Mouse (Mus musculus) E14TG2a.4 (cell line): Measurements from ENCODE around the gene Rbbp6.

Experiments used
- CTCF ChIP-seq: conservative IDR thresholded peaks from 2 replicates; pipeline ENCODE4 v1.5.1; 2014; ENCODE audit warnings: low read length
- NANOG ChIP-seq: IDR thresholded peaks from 2 replicates; pipeline ENCODE4 v1.6.1; 2014; ENCODE audit warnings: borderline replicate concordance, low read length, mixed read lengths

DNA sequence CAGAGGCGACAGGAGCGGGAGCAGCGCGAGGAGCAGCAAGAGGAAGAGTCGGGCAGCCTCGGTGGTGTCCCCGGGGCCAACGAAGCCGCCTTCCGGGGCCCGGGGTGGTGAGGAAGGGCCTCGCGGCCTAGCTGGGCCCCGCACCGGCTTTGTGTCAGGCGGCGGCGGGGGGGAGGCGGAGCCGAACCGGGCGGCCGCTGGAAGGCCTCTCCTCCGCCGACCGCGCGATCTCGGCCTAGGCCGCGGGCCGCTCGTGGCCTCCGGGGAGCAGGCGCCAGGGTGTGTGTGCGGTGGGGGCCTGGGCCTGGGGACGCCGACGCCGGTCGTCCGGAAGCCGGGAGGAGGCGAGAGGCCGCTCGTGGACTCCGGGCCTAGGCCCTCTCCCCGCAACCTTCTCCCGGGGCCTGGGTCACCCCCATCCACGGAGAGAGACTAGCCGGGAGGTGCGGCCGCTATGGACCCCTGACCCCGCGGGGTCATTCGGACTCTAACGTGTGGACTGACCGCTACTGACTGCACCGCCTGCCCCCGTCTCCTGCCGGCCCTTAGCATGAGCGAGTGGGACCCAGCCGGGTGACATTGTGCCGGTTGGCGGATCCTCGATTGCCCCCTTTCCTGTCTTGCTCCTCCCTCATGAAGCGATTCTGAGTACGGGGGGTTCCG is 4.8 kb downstream of the Rbbp6 start:
- TF ChIP-seq NANOG: no peak
- TF ChIP-seq CTCF: no peak
